10 mouse cellular contexts compared by ENCODE assay signal in the genomic region with DNA sequence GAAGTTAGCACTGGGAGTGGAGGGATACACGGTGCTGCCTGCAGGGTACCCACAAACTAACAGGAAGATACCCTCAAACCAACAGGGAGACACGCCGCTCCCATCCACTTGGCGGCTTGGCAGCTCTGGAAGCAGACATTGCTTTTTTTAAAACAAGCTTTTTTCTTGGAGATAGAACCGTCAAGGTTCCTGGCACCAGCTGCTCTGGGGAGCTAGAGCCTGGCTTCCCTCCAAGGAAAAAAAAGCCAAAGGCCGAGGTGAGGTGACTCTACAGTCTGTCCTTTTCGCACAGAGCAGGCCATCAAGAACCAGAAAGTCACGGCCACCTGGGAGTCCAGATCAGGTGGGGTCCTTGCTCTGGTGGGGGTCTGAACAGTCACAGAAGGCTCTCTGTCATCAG.
DNase-seq lines count a peak whose midpoint lies in the region; ATAC-seq and TF ChIP-seq lines count a peak whose summit lies in the region.
"Had no signal": no experiment of that assay in that cellular context is flagged by ENCODE, and none has a peak within 500 bp of the region (broad histone marks: within the 10 kb centered on the region; RNA-seq: fewer than 3 reads in every experiment).

No protein-coding gene starts in this region.

- no peaks in the 10 kb centered on the region for H3K79me2 ChIP-seq in liver, adult 2 months (ENCODE audit: control insufficient read depth, insufficient read depth, low read length)

- no peak for TF ChIP-seq CTCF in liver, adult 2 months (IDR thresholded peaks at IDR 0.05; ENCODE audit: low read depth, low read length)

- no peaks in the 10 kb centered on the region for H3K9me3 ChIP-seq in liver, embryonic 12.5 days (replicated peaks)

- no peaks in the 10 kb centered on the region for H3K4me1 ChIP-seq in liver, adult 2 months (ENCODE audit: control insufficient read depth, insufficient read depth, low read length)
- no peaks in the 10 kb centered on the region for H3K4me1 ChIP-seq in liver, embryonic 12.5 days

- H3K9ac ChIP-seq in liver, adult 2 months (ENCODE audit: low read depth, low read length): no peak overlapping the region
- no peak overlapping the region for H3K9ac ChIP-seq in liver, embryonic 12.5 days

- no peak for TF ChIP-seq POLR2A in liver, adult 2 months (IDR thresholded peaks at IDR 0.05; ENCODE audit: extremely low read depth, insufficient read depth, low read length)

- H3K4me3 ChIP-seq in liver, adult 2 months (ENCODE audit: insufficient read depth, low read depth, low read length): no peak overlapping the region
- H3K4me3 ChIP-seq in liver, embryonic 12.5 days: no peak overlapping the region
- H3K4me3 ChIP-seq: erythroblast, embryonic 14.5 days had no signal

- ATAC-seq in cerebellum, adult (ENCODE audit: insufficient number of reproducible peaks, low FRiP score, low TSS enrichment): no peak
- no peak for ATAC-seq in liver, embryonic 12.5 days

- no peak overlapping the region for H3K4me2 ChIP-seq in liver, embryonic 12.5 days

- 25% methylated on average over 8 of the region's 8 CpGs for WGBS in liver, adult 2 months
- 60% methylated on average over 8 of the region's 8 CpGs for WGBS in liver, embryonic 12.5 days (ENCODE audit: insufficient replicate concordance)

- H3K27me3 ChIP-seq in liver, adult 2 months (ENCODE audit: control insufficient read depth, insufficient read depth, low read length): no peaks in the 10 kb centered on the region
- no peaks in the 10 kb centered on the region for H3K27me3 ChIP-seq in liver, embryonic 12.5 days (replicated peaks)

- H3K36me3 ChIP-seq in liver, adult 2 months (ENCODE audit: control insufficient read depth, insufficient read depth, low read length): no peaks in the 10 kb centered on the region
- H3K36me3 ChIP-seq in liver, embryonic 12.5 days: no peaks in the 10 kb centered on the region

- peak; percentile 83 for DNase-seq in cerebellum, adult 11 months
- DNase-seq in liver, adult 2 months (ENCODE audit: extremely low read depth, low read depth, low spot score): peak; percentile 47
- DNase-seq in cerebellum, adult 8-10 months: peak; percentile 87
- peak; percentile 60 for DNase-seq in kidney, adult 9 months
- no peak for DNase-seq in layer of hippocampus, adult 9-10 months (ENCODE audit: low spot score)
- DNase-seq in layer of hippocampus, adult 11-12 months (ENCODE audit: low spot score): no peak
- DNase-seq: lung, adult 18-20 months had no signal

- no peak overlapping the region for H3K27ac ChIP-seq in liver, adult 2 months (replicated peaks; ENCODE audit: insufficient read depth, low read depth, low read length)
- no peak overlapping the region for H3K27ac ChIP-seq in liver, embryonic 12.5 days

Comparison
In these comparisons a context has a peak if more than half of its experiments do, and no peak if none do; other contexts are left out.
1. DNase-seq: peak in cerebellum, adult 11 months (single experiment), liver, adult 2 months (single experiment), cerebellum, adult 8-10 months (single experiment) and kidney, adult 9 months (single experiment); none in layer of hippocampus, adult 9-10 months (single experiment) and layer of hippocampus, adult 11-12 months (single experiment).